Mouse (Mus musculus) kidney, adult 10 weeks (tissue): ENCODE results near the gene Wdr17. TPM values are rescaled to one million over a fixed set of nuclear protein-coding genes. Genes with fewer than 3 reads are reported as not detected.

Experiments used
- polyA plus RNA-seq: library from polyadenylated mRNA; stranded (reverse); fragments of 350-450 nt; fragmentation: Illumina TruSeq; extraction: RNeasy Lipid Tissue Mini Kit (QIAGEN cat#74804); gene quantifications from one replicate; pipeline ENCODE4 v1.2.3, GENCODE M21; 2014; ENCODE audit warnings: low read depth, low replicate concordance

Wdr17 gene
- polyA plus RNA-seq, result 1.1 TPM

DNA sequence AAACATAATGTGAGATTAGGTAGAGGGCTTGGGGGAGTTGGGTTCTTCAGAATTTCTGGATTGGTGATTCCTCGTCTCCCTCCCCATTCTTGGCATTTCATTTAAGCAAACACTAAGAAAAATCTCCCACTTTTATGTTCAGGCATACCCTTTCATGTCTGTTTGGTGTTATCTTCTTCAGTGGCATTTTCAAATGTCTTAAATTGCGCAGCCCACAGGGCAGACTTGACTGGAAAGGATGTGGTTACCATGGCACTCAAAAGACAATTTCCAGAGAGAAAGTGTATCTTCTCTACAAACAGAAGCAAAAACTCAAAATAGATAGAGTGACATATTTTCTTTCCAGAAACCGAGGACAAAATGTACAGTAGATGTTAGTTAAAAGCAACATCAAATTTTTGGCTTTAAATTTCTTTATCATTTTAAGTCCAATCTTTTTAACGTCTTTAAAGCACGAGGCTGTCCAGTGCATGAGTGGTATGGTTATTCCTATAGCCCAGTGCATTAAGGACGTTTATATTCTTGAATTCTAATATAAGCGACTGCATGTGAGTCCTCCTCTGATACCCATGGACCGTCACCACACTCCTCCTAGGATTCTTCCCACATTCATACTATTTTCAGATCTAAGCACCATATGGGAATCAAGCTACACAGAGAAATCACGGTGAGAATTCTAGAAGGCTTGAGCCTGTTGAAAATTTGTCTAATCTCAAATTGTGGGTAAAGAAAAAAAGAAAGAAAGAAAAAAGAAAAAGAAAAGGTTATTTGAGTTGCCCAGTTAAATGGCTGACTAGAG lies at the start of gene Wdr17:
TSS of gene Wdr17 (minus strand) at position 198 of the 799 bp plus-strand sequence.

DNA sequence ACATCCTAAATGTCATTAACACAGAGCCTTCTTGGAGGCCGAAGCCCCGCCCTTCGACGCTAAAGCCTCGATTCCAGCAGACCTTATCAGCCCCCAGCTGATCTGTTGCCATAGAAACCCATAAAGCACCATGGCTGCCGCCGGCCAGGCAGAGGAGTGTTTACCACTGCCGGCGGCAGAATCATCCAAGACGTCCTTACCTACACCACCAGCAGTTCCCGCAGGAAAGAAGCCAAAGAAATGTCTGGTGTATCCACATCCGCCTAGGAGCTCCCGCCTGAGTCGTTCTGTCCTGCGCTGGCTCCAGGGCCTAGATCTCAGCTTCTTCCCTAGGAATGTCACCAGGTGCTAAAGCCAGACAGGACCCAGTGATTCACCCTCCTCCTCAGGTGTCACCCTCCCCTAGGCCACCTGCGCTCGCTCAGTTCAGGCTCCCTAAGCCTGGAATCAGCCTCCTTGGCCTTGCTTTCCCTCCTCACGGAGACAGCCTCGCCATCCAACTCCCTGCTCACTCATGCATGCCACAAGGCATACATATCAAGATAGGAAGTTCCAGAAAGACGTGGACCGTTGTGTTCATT lies 286.2 kb downstream of the Wdr17 start, which contains the start of gene Spata4:
TSS of gene Spata4 (plus strand) at position 111 of the 581 bp plus-strand sequence.

Other genes starting within 250 kb of the Wdr17 start
- gene Gpm6a, start 67.7 kb upstream of the Wdr17 start, polyA plus RNA-seq, result 355 TPM